ENCODE assay signal across 19 mouse cellular contexts in the genomic region with DNA sequence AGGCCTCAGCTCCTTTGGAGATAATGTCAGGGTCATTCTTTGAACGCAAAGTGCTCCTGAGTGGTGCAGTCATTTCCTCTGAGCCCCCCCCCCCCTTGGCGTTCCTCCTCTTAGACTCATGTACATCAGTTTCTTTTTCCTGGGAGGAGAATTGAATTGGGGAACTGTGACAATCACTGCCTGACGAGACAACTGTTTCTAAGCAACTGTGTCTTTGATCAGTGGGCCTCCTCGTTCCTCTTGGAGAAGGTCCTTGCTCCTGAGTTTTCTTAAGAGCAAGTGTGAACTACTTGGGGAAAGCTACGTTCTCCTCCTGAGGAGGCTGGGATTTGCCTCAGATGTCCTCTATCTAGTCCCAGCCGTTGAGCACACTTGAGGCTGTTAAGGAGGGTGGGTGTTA.
DNase-seq lines count a peak whose midpoint lies in the region; TF ChIP-seq lines count a peak whose summit lies in the region.
"Had no signal": no experiment of that assay in that cellular context is flagged by ENCODE, and none has a peak within 500 bp of the region (broad histone marks: within the 10 kb centered on the region; RNA-seq: fewer than 3 reads in every experiment).

No protein-coding gene starts in this region.

- H3K4me3 ChIP-seq in bone marrow macrophage, adult 2 months (ENCODE audit: insufficient read depth, low read length): no peak overlapping the region
- H3K4me3 ChIP-seq in macrophage (ENCODE audit: inconsistent target): no peak overlapping the region
- H3K4me3 ChIP-seq in small intestine, adult 2 months (ENCODE audit: low read depth, low read length): no peak overlapping the region
- H3K4me3 ChIP-seq: embryonic facial prominence, embryonic 12.5 days; embryonic facial prominence, embryonic 15.5 days; gastrocnemius, adult 2 months; hindbrain, embryonic 10.5 days; hindbrain, embryonic 13.5 days had no signal

- peak overlapping the region; percentile 66 for H3K27ac ChIP-seq in bone marrow macrophage, adult 2 months (ENCODE audit: insufficient read depth, low read depth, low read length)
- H3K27ac ChIP-seq in macrophage: peak overlapping the region; percentile 79
- H3K27ac ChIP-seq in small intestine, adult 2 months (ENCODE audit: insufficient read depth, low read depth, low read length): 0 out of 2 replicates have a peak overlapping the region, but pooled peaks have one; percentile 8
- H3K27ac ChIP-seq: embryonic facial prominence, embryonic 12.5 days; embryonic facial prominence, embryonic 15.5 days; gastrocnemius, adult 2 months; hindbrain, embryonic 10.5 days; hindbrain, embryonic 13.5 days had no signal

- peaks cover 24% of the 10 kb centered on the region for H3K4me1 ChIP-seq in bone marrow macrophage, adult 2 months (ENCODE audit: control insufficient read depth, insufficient read depth, low read length)
- H3K4me1 ChIP-seq in small intestine, adult 2 months (ENCODE audit: control insufficient read depth, insufficient read depth, insufficient read length, low read length): peaks cover 9% of the 10 kb centered on the region; the same call in 1 of the 2 replicates
- H3K4me1 ChIP-seq: embryonic facial prominence, embryonic 12.5 days; embryonic facial prominence, embryonic 15.5 days had no signal

- H3K27me3 ChIP-seq in small intestine, adult 2 months (ENCODE audit: control insufficient read depth, insufficient read depth, low read length): no peaks in the 10 kb centered on the region
- H3K27me3 ChIP-seq: embryonic facial prominence, embryonic 12.5 days; embryonic facial prominence, embryonic 15.5 days had no signal

- WGBS in macrophage (ENCODE audit: missing documents): 23% methylated on average over 5 of the region's 6 CpGs
- 62% methylated on average over 6 of the region's 6 CpGs for WGBS in small intestine, adult 2 months

- H3K79me2 ChIP-seq in macrophage (ENCODE audit: inconsistent target): no peaks in the 10 kb centered on the region

- H3K36me3 ChIP-seq in macrophage (ENCODE audit: inconsistent target): no peaks in the 10 kb centered on the region
- no peaks in the 10 kb centered on the region for H3K36me3 ChIP-seq in small intestine, adult 2 months (ENCODE audit: control insufficient read depth, insufficient read depth, low read length)
- H3K36me3 ChIP-seq: embryonic facial prominence, embryonic 12.5 days; embryonic facial prominence, embryonic 15.5 days; hindbrain, embryonic 10.5 days; hindbrain, embryonic 13.5 days had no signal

- DNase-seq in adrenal gland, adult 2 months: peak; percentile 32
- no peak for DNase-seq in adrenal gland, postnatal 4 days (ENCODE audit: low spot score in 2 of 2)
- DNase-seq in natural killer cell, adult 2 months (ENCODE audit: low spot score in 2 of 2): no peak
- DNase-seq in thymus, postnatal 0 days (ENCODE audit: low spot score): no peak
- DNase-seq: adrenal gland, postnatal 10 days; cerebellum, adult 18-20 months; cerebellum, adult 9-10 months; cerebellum, postnatal 25 days; forebrain, postnatal 0 days; gastrocnemius, adult 2 months; gastrocnemius, postnatal 14 days; heart, postnatal 36 days had no signal

- TF ChIP-seq CTCF in bone marrow macrophage, adult 2 months (IDR thresholded peaks at IDR 0.05; ENCODE audit: low read depth, low read length): no peak
- no peak for TF ChIP-seq CTCF in small intestine, adult 2 months (IDR thresholded peaks at IDR 0.05; ENCODE audit: extremely low read depth, insufficient read length, insufficient replicate concordance, low read depth, low read length)

- TF ChIP-seq POLR2A in bone marrow macrophage, adult 2 months (IDR thresholded peaks at IDR 0.05; ENCODE audit: borderline replicate concordance, low read depth, low read length): no peak
- no peak for TF ChIP-seq POLR2A in small intestine, adult 2 months (IDR thresholded peaks at IDR 0.05; ENCODE audit: low read depth, low read length)

Comparison
In these comparisons a context has a peak if more than half of its experiments do, and no peak if none do; other contexts are left out.
1. H3K27ac ChIP-seq: peak in every context shown above with its lines; median percentile 79 in macrophage; 66 in bone marrow macrophage, adult 2 months; 8 in small intestine, adult 2 months.